ENCODE assay signal across 17 mouse cellular contexts in genomic region chr3:152006747-152007146, GRCm38 (mm10).
"Had no signal": no experiment of that assay in that cellular context is flagged by ENCODE, and none has a peak within 500 bp of the region (broad histone marks: within the 10 kb centered on the region; RNA-seq: fewer than 3 reads in every experiment).

No protein-coding gene starts in this region.

- H3K4me2 ChIP-seq: liver, embryonic 11.5 days; liver, embryonic 13.5 days; liver, embryonic 15.5 days; midbrain, embryonic 11.5 days; midbrain, embryonic 13.5 days; midbrain, embryonic 15.5 days; neural tube, embryonic 12.5 days; stomach, embryonic 15.5 days had no signal

- H3K27ac ChIP-seq: liver, embryonic 13.5 days; liver, embryonic 15.5 days; macrophage; midbrain, embryonic 13.5 days; midbrain, embryonic 15.5 days; neural tube, embryonic 12.5 days; stomach, embryonic 15.5 days; stomach, postnatal 0 days had no signal

- H3K4me3 ChIP-seq: liver, embryonic 13.5 days; liver, embryonic 15.5 days; megakaryocyte, embryonic 14.5 days; midbrain, embryonic 13.5 days; midbrain, embryonic 15.5 days; neural tube, embryonic 12.5 days; stomach, embryonic 15.5 days had no signal

- DNase-seq: liver; liver, embryonic 13.5 days; liver, postnatal 0 days; right cerebral cortex, postnatal 14 days; thymus, adult 2 months; thymus, postnatal 25 days; thymus, postnatal 4 days had no signal

- H3K4me1 ChIP-seq: liver, embryonic 13.5 days; liver, embryonic 15.5 days; megakaryocyte, embryonic 14.5 days; midbrain, embryonic 13.5 days; midbrain, embryonic 15.5 days; neural tube, embryonic 12.5 days; stomach, embryonic 15.5 days had no signal

- H3K9ac ChIP-seq: liver, embryonic 13.5 days; liver, embryonic 15.5 days; liver, postnatal 0 days; midbrain, embryonic 13.5 days; midbrain, embryonic 15.5 days; neural tube, embryonic 12.5 days; stomach, embryonic 15.5 days had no signal

- H3K27me3 ChIP-seq: liver, embryonic 13.5 days; liver, embryonic 15.5 days; megakaryocyte, embryonic 14.5 days; midbrain, embryonic 13.5 days; midbrain, embryonic 15.5 days; neural tube, embryonic 12.5 days; stomach, embryonic 15.5 days had no signal

- H3K36me3 ChIP-seq: liver, embryonic 13.5 days; liver, embryonic 15.5 days; midbrain, embryonic 13.5 days; midbrain, embryonic 15.5 days; neural tube, embryonic 12.5 days; stomach, embryonic 15.5 days had no signal

- H3K9me3 ChIP-seq: liver, embryonic 13.5 days; liver, embryonic 15.5 days; megakaryocyte, embryonic 14.5 days; midbrain, embryonic 13.5 days; midbrain, embryonic 15.5 days; neural tube, embryonic 12.5 days; stomach, embryonic 15.5 days had no signal

- ATAC-seq: liver, postnatal 0 days; midbrain, embryonic 13.5 days; midbrain, embryonic 15.5 days had no signal
